Mouse (Mus musculus) cerebellum, adult 9-11 months (tissue): Measurements from ENCODE around the gene Srd5a2.
"Not testable (repeated sequence)": the region's sequence is repeated elsewhere in the genome, so short reads cannot be mapped to it uniquely, and the experiment has no call there.

Experiments
- DNase-seq: peaks from one replicate; pipeline ENCODE4 v3.0.0; 2022

The Srd5a2 gene

GRCm38 (mm10) chr17:74047210-74048082 lies at the start of gene Srd5a2:
TSS of gene Srd5a2 (minus strand) at chr17:74047916.
- no peak for DNase-seq

GRCm38 (mm10) chr17:74088886-74089678 lies 41.4 kb upstream of the Srd5a2 start:
- no peak for DNase-seq

GRCm38 (mm10) chr17:74088016-74088415 lies 40.3 kb upstream of the Srd5a2 start:
- DNase-seq, result no peak

GRCm38 (mm10) chr17:74083370-74083769 lies 35.7 kb upstream of the Srd5a2 start:
- no peak for DNase-seq

- no peak for DNase-seq
Observed at GRCm38 (mm10) chr17:74080076-74080615, 32.4 kb upstream of the Srd5a2 start.

GRCm38 (mm10) chr17:74078776-74079495 lies 31.2 kb upstream of the Srd5a2 start:
- no peak for DNase-seq

- DNase-seq, result not testable (repeated sequence)
Observed at GRCm38 (mm10) chr17:74073067-74073466, 25.4 kb upstream of the Srd5a2 start.

GRCm38 (mm10) chr17:74062763-74063162 lies 15.0 kb upstream of the Srd5a2 start:
- DNase-seq, result not testable (repeated sequence)

- DNase-seq, result no peak
Observed at GRCm38 (mm10) chr17:74048229-74048816, 607 bp upstream of the Srd5a2 start.

- peak; percentile 51 for DNase-seq
Observed at GRCm38 (mm10) chr17:74043754-74044153, 4.0 kb downstream of the Srd5a2 start.

GRCm38 (mm10) chr17:74020526-74021203 lies 27.1 kb downstream of the Srd5a2 start:
- DNase-seq, result peak; percentile 66

GRCm38 (mm10) chr17:74018281-74018680 lies 29.4 kb downstream of the Srd5a2 start:
- DNase-seq, result no peak

- no peak for DNase-seq
Observed at GRCm38 (mm10) chr17:74017649-74018048, 30.1 kb downstream of the Srd5a2 start.

- no peak for DNase-seq
Observed at GRCm38 (mm10) chr17:74015128-74015527, 32.6 kb downstream of the Srd5a2 start.

- no peak for DNase-seq
Observed at GRCm38 (mm10) chr17:74008680-74009079, 39.0 kb downstream of the Srd5a2 start.

GRCm38 (mm10) chr17:74007001-74007400 lies 40.7 kb downstream of the Srd5a2 start:
- no peak for DNase-seq

- DNase-seq, result no peak
Observed at GRCm38 (mm10) chr17:74002396-74002795, 45.3 kb downstream of the Srd5a2 start.

- DNase-seq, result no peak
Observed at GRCm38 (mm10) chr17:73995907-73996645, 51.6 kb downstream of the Srd5a2 start.

- no peak for DNase-seq
Observed at GRCm38 (mm10) chr17:73991264-73991663, 56.5 kb downstream of the Srd5a2 start.

- DNase-seq, result no peak
Observed at GRCm38 (mm10) chr17:73986571-73986970, 61.1 kb downstream of the Srd5a2 start.

- no peak for DNase-seq
Observed at GRCm38 (mm10) chr17:73985936-73986335, 61.8 kb downstream of the Srd5a2 start.
